Mouse (Mus musculus): Measurements from ENCODE around the gene Tmigd3. TPM values are rescaled to one million over a fixed set of nuclear protein-coding genes. Genes with fewer than 3 reads are reported as not detected.

The Tmigd3 gene
- polyA plus RNA-seq, 1 experiment from 2014 or later = not detected

- no peaks in the 10 kb centered on the region for H3K27me3 ChIP-seq (ENCODE audit: low read depth, poor library complexity, severe bottlenecking)
- H3K27ac ChIP-seq = peak overlapping the region; percentile 73
- no peaks in the 10 kb centered on the region for H3K36me3 ChIP-seq
- no peak overlapping the region for H3K4me3 ChIP-seq
- WGBS = 86% methylated on average over 4 of the region's 4 CpGs
- H3K9me3 ChIP-seq (replicated peaks) = no peaks in the 10 kb centered on the region
- H3K4me1 ChIP-seq = peaks cover 45% of the 10 kb centered on the region
- DNase-seq (ENCODE audit: low spot score) = no peak
Measured at GRCm38 (mm10) chr3:105854786-105855185, 15.9 kb upstream of the Tmigd3 start.

GRCm38 (mm10) chr3:105857513-105857912 is 13.2 kb upstream of the Tmigd3 start:
- H3K27ac ChIP-seq = no peak overlapping the region
- DNase-seq (ENCODE audit: low spot score) = no peak

GRCm38 (mm10) chr3:105861747-105862366 is 8.8 kb upstream of the Tmigd3 start:
- H3K27me3 ChIP-seq (ENCODE audit: low read depth, poor library complexity, severe bottlenecking) = no peaks in the 10 kb centered on the region
- no peaks in the 10 kb centered on the region for H3K9me3 ChIP-seq (replicated peaks)
- peaks cover 25% of the 10 kb centered on the region for H3K4me1 ChIP-seq
- DNase-seq (ENCODE audit: low spot score) = no peak
- no peak overlapping the region for H3K4me3 ChIP-seq
- WGBS = 60% methylated on average over 7 of the region's 7 CpGs
- H3K27ac ChIP-seq = 0 out of 2 replicates have a peak overlapping the region, but pooled peaks have one; percentile 28
- no peaks in the 10 kb centered on the region for H3K36me3 ChIP-seq

More at GRCm38 (mm10) chr3:105857513-105857912, 13.2 kb upstream of the Tmigd3 start:
- Histone ChIP-seq H3K27me3 (ENCODE audit: low read depth, poor library complexity, severe bottlenecking) (no peaks in the 10 kb centered on the region), H3K4me3 (no peak overlapping the region), H3K9me3 (replicated peaks) (no peaks in the 10 kb centered on the region), H3K36me3 (no peaks in the 10 kb centered on the region), H3K4me1 (peaks cover 56% of the 10 kb centered on the region)
- WGBS = 65% methylated on average over 5 of the region's 5 CpGs

GRCm38 (mm10) chr3:105864123-105864522 is 6.6 kb upstream of the Tmigd3 start:
- H3K9me3 ChIP-seq (replicated peaks) = no peaks in the 10 kb centered on the region
- peaks cover 11% of the 10 kb centered on the region; the same call in 1 of the 2 replicates for H3K4me1 ChIP-seq
- H3K27ac ChIP-seq = no peak overlapping the region
- H3K4me3 ChIP-seq = no peak overlapping the region
- no peaks in the 10 kb centered on the region for H3K27me3 ChIP-seq (ENCODE audit: low read depth, poor library complexity, severe bottlenecking)
- WGBS = 82% methylated on average over 1 of the region's 1 CpGs
- H3K36me3 ChIP-seq = no peaks in the 10 kb centered on the region
- DNase-seq (ENCODE audit: low spot score) = no peak

GRCm38 (mm10) chr3:105865122-105865521 is 5.6 kb upstream of the Tmigd3 start:
- H3K36me3 ChIP-seq = no peaks in the 10 kb centered on the region
- no peak overlapping the region for H3K4me3 ChIP-seq
- no peaks in the 10 kb centered on the region for H3K9me3 ChIP-seq (replicated peaks)
- H3K27me3 ChIP-seq (ENCODE audit: low read depth, poor library complexity, severe bottlenecking) = no peaks in the 10 kb centered on the region
- DNase-seq (ENCODE audit: low spot score) = no peak
- peaks cover 11% of the 10 kb centered on the region; the same call in 1 of the 2 replicates for H3K4me1 ChIP-seq
- WGBS = 90% methylated on average over 9 of the region's 9 CpGs
- H3K27ac ChIP-seq = no peak overlapping the region

GRCm38 (mm10) chr3:105868135-105868534 is 2.6 kb upstream of the Tmigd3 start:
- DNase-seq (ENCODE audit: low spot score) = peak; percentile 18
- WGBS = 86% methylated on average over 2 of the region's 2 CpGs
- Histone ChIP-seq H3K4me1 (peaks cover 19% of the 10 kb centered on the region), H3K36me3 (no peaks in the 10 kb centered on the region), H3K4me3 (no peak overlapping the region), H3K9me3 (replicated peaks) (no peaks in the 10 kb centered on the region), H3K27ac (no peak overlapping the region), H3K27me3 (ENCODE audit: low read depth, poor library complexity, severe bottlenecking) (no peaks in the 10 kb centered on the region)

GRCm38 (mm10) chr3:105872034-105872433 is 1.3 kb downstream of the Tmigd3 start:
- WGBS = 73% methylated on average over 6 of the region's 6 CpGs
- Histone ChIP-seq H3K27ac (peak overlapping the region; percentile 23; the same call in 1 of the 2 replicates), H3K4me1 (peaks cover 19% of the 10 kb centered on the region), H3K27me3 (ENCODE audit: low read depth, poor library complexity, severe bottlenecking) (0 out of 2 replicates have a peak, but pooled peaks cover 6% of the 10 kb centered on the region), H3K9me3 (replicated peaks) (no peaks in the 10 kb centered on the region), H3K4me3 (no peak overlapping the region), H3K36me3 (no peaks in the 10 kb centered on the region)
- no peak for DNase-seq (ENCODE audit: low spot score)

GRCm38 (mm10) chr3:105872579-105872978 is 1.9 kb downstream of the Tmigd3 start:
- Histone ChIP-seq H3K36me3 (no peaks in the 10 kb centered on the region), H3K27ac (peak overlapping the region; percentile 23; the same call in 1 of the 2 replicates), H3K27me3 (ENCODE audit: low read depth, poor library complexity, severe bottlenecking) (0 out of 2 replicates have a peak, but pooled peaks cover 6% of the 10 kb centered on the region), H3K9me3 (replicated peaks) (no peaks in the 10 kb centered on the region), H3K4me1 (peaks cover 19% of the 10 kb centered on the region), H3K4me3 (no peak overlapping the region)
- DNase-seq (ENCODE audit: low spot score) = no peak
- WGBS = 60% methylated on average over 3 of the region's 3 CpGs

- H3K36me3 ChIP-seq = no peaks in the 10 kb centered on the region
- no peaks in the 10 kb centered on the region for H3K9me3 ChIP-seq (replicated peaks)
- H3K4me3 ChIP-seq = no peak overlapping the region
- H3K27me3 ChIP-seq (ENCODE audit: low read depth, poor library complexity, severe bottlenecking) = 0 out of 2 replicates have a peak, but pooled peaks cover 6% of the 10 kb centered on the region
- H3K4me1 ChIP-seq = peaks cover 19% of the 10 kb centered on the region
- 82% methylated on average over 6 of the region's 6 CpGs for WGBS
- no peak overlapping the region for H3K27ac ChIP-seq
- DNase-seq (ENCODE audit: low spot score) = no peak
Measured at GRCm38 (mm10) chr3:105873451-105874445, 3.0 kb downstream of the Tmigd3 start.

- WGBS = 76% methylated on average over 5 of the region's 5 CpGs
- Histone ChIP-seq H3K27ac (no peak overlapping the region), H3K4me1 (peaks cover 15% of the 10 kb centered on the region), H3K4me3 (no peak overlapping the region), H3K36me3 (no peaks in the 10 kb centered on the region), H3K9me3 (replicated peaks) (no peaks in the 10 kb centered on the region), H3K27me3 (ENCODE audit: low read depth, poor library complexity, severe bottlenecking) (0 out of 2 replicates have a peak, but pooled peaks cover 6% of the 10 kb centered on the region)
- no peak for DNase-seq (ENCODE audit: low spot score)
Measured at GRCm38 (mm10) chr3:105876022-105876421, 5.3 kb downstream of the Tmigd3 start.

GRCm38 (mm10) chr3:105877252-105877803 is 6.6 kb downstream of the Tmigd3 start:
- peaks cover 5% of the 10 kb centered on the region for H3K4me1 ChIP-seq
- H3K27me3 ChIP-seq (ENCODE audit: low read depth, poor library complexity, severe bottlenecking) = 0 out of 2 replicates have a peak, but pooled peaks cover 6% of the 10 kb centered on the region
- WGBS = 90% methylated on average over 6 of the region's 6 CpGs
- no peak overlapping the region for H3K4me3 ChIP-seq
- no peaks in the 10 kb centered on the region for H3K36me3 ChIP-seq
- no peaks in the 10 kb centered on the region for H3K9me3 ChIP-seq (replicated peaks)
- DNase-seq (ENCODE audit: low spot score) = no peak
- no peak overlapping the region for H3K27ac ChIP-seq

GRCm38 (mm10) chr3:105877919-105878318 is 7.2 kb downstream of the Tmigd3 start:
- H3K27ac ChIP-seq = no peak overlapping the region
- no peak overlapping the region for H3K4me3 ChIP-seq
- 98% methylated on average over 2 of the region's 2 CpGs for WGBS
- no peaks in the 10 kb centered on the region for H3K36me3 ChIP-seq
- no peaks in the 10 kb centered on the region for H3K4me1 ChIP-seq
- H3K9me3 ChIP-seq (replicated peaks) = no peaks in the 10 kb centered on the region
- DNase-seq (ENCODE audit: low spot score) = peak; percentile 23
- H3K27me3 ChIP-seq (ENCODE audit: low read depth, poor library complexity, severe bottlenecking) = 0 out of 2 replicates have a peak, but pooled peaks cover 6% of the 10 kb centered on the region
